Mouse (Mus musculus): Measurements from ENCODE around the gene Aldh9a1. TPM values are rescaled to one million over a fixed set of nuclear protein-coding genes. Genes with fewer than 3 reads are reported as not detected.
A peak's percentile ranks its signal among the peaks of the same experiment; 100 is the strongest.

Gene Aldh9a1
- polyA plus RNA-seq, 1 experiment from 2014 or later: 36.2 TPM

DNA sequence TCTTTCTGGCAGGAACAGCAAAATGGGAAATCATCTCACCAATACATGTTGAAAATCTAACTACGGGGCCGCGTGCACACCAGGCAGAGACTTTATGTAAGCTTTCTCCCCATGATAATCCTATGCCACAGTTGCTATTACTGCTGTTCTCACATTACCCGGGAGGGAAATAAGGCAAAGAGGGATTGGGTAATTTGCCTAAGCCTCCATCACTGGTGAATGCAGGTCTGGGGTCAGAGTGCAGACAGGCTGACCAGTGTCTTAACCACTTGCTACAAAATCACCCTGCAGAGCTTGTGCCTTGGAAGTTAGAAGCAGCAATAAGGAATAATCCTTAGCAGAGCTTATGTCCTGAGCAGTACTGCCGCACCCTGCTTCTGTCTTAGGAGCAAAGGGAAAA is 35.8 kb downstream of the Aldh9a1 start:
- Histone ChIP-seq H3K4me1 (replicated peaks; ENCODE audit: control insufficient read depth, insufficient read depth, low read length) (no peaks in the 10 kb centered on the region), H3K27me3 (ENCODE audit: control insufficient read depth, insufficient read depth, low read length) (no peaks in the 10 kb centered on the region), H3K9ac (ENCODE audit: low read depth, low read length) (no peak overlapping the region), H3K36me3 (ENCODE audit: control insufficient read depth, insufficient read depth, low read length) (no peaks in the 10 kb centered on the region), H3K4me2 (replicated peaks; ENCODE audit: low read depth, low read length) (no peak overlapping the region), H3K9me3 (ENCODE audit: control insufficient read depth, low read length) (no peaks in the 10 kb centered on the region), H3K27ac (ENCODE audit: low read depth, low read length) (no peak overlapping the region), H3K4me3 (ENCODE audit: low read depth, low read length) (no peak overlapping the region)
- DNase-seq (ENCODE audit: low spot score): no peak
- WGBS: 75% methylated on average over 5 of the region's 5 CpGs
- ATAC-seq (ENCODE audit: low FRiP score): no peak

- H3K27me3 ChIP-seq (ENCODE audit: control insufficient read depth, insufficient read depth, low read length): no peaks in the 10 kb centered on the region
- no peak overlapping the region for H3K9ac ChIP-seq (ENCODE audit: low read depth, low read length)
- H3K27ac ChIP-seq (ENCODE audit: low read depth, low read length): no peak overlapping the region
- no peak overlapping the region for H3K4me2 ChIP-seq (replicated peaks; ENCODE audit: low read depth, low read length)
- H3K4me1 ChIP-seq (replicated peaks; ENCODE audit: control insufficient read depth, insufficient read depth, low read length): no peaks in the 10 kb centered on the region
- no peaks in the 10 kb centered on the region for H3K36me3 ChIP-seq (ENCODE audit: control insufficient read depth, insufficient read depth, low read length)
- ATAC-seq (ENCODE audit: low FRiP score) (no peak), DNase-seq (ENCODE audit: low spot score) (no peak)
- H3K9me3 ChIP-seq (ENCODE audit: control insufficient read depth, low read length): no peaks in the 10 kb centered on the region
- no peak overlapping the region for H3K4me3 ChIP-seq (ENCODE audit: low read depth, low read length)
- WGBS: 35% methylated on average over 2 of the region's 2 CpGs
These were observed 36.7 kb downstream of the Aldh9a1 start for GRCm38 (mm10) chr1:167386466-167386865.

DNA sequence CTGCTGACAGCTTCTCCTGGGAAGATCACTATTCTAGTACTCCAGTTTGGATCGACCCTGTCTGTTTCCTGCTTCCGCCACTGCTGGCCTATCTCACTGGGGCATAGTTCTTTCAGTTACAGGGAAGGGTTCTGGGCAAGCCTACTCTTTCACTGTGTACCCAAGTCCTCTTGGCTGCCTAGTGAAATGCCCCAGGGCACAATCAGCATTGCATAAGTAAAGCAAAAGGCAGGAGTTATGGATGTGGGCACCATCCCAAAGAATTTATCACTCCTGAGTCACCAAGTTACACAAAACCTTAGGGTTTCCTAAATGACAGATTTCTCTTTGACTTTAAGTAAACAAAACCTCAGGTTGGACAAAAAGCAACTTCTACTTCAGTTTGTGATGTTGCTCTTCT is 37.5 kb downstream of the Aldh9a1 start:
- no peaks in the 10 kb centered on the region for H3K36me3 ChIP-seq (ENCODE audit: control insufficient read depth, insufficient read depth, low read length)
- no peak for ATAC-seq (ENCODE audit: low FRiP score)
- 88% methylated on average over 2 of the region's 2 CpGs for WGBS

DNA sequence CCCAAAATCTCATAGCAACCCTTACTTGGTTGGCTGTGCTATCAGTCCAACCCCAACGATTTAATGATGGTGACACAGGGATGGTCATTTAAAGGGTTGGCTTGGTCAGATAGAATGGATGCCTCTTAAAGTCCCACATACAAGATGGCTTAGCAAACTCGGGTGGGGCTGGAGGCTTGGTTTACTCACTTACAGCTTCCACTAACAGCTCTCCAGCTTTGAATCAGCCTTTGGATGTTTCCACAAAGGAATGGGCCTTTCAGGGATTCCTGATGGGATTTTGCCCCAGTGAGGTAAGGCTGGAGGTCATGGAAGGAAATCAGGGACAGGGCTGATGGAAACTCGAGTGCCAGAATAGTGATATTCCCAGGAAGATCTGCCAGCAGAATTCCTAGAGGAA is 38.0 kb downstream of the Aldh9a1 start:
- H3K36me3 ChIP-seq (ENCODE audit: control insufficient read depth, insufficient read depth, low read length): no peaks in the 10 kb centered on the region
- no peak overlapping the region for H3K27ac ChIP-seq (ENCODE audit: low read depth, low read length)
- H3K9me3 ChIP-seq (ENCODE audit: control insufficient read depth, low read length): no peaks in the 10 kb centered on the region
- no peaks in the 10 kb centered on the region; the same call in 1 of the 2 replicates for H3K4me1 ChIP-seq (replicated peaks; ENCODE audit: control insufficient read depth, insufficient read depth, low read length)
- WGBS: 78% methylated on average over 3 of the region's 3 CpGs
- no peak overlapping the region for H3K9ac ChIP-seq (ENCODE audit: low read depth, low read length)
- H3K4me2 ChIP-seq (replicated peaks; ENCODE audit: low read depth, low read length): no peak overlapping the region
- no peak overlapping the region for H3K4me3 ChIP-seq (ENCODE audit: low read depth, low read length)
- ATAC-seq (ENCODE audit: low FRiP score): no peak
- no peak for DNase-seq (ENCODE audit: low spot score)
- peaks cover 4% of the 10 kb centered on the region; the same call in 1 of the 2 replicates for H3K27me3 ChIP-seq (ENCODE audit: control insufficient read depth, insufficient read depth, low read length)

More for the DNA sequence above, 37.5 kb downstream of the Aldh9a1 start:
- H3K27me3 ChIP-seq (ENCODE audit: control insufficient read depth, insufficient read depth, low read length): no peaks in the 10 kb centered on the region
- no peaks in the 10 kb centered on the region for H3K4me1 ChIP-seq (replicated peaks; ENCODE audit: control insufficient read depth, insufficient read depth, low read length)
- no peak overlapping the region for H3K4me2 ChIP-seq (replicated peaks; ENCODE audit: low read depth, low read length)
- no peaks in the 10 kb centered on the region for H3K9me3 ChIP-seq (ENCODE audit: control insufficient read depth, low read length)
- no peak overlapping the region for H3K9ac ChIP-seq (ENCODE audit: low read depth, low read length)
- DNase-seq (ENCODE audit: low spot score): no peak
- no peak overlapping the region for H3K4me3 ChIP-seq (ENCODE audit: low read depth, low read length)
- H3K27ac ChIP-seq (ENCODE audit: low read depth, low read length): no peak overlapping the region

DNA sequence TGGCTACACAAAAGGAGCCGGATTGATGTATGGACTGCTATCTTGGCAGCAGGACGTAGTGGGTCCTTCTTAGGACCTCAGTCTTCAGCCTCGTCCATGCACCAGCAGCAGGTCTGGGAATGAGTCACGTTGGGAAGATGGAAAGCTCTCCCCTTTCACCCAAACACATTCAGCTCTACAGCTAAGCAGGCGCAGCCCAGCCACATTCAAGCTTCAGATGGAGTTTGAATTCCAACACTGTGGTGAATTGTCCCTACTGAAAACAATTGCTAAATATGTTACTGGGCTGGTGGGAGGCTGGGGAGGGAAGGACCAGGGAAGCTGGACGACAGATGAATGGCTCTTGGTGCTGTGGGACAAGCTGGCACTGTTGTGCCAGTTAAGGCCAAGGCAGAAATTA is 38.8 kb downstream of the Aldh9a1 start:
- ATAC-seq (ENCODE audit: low FRiP score) (no peak), DNase-seq (ENCODE audit: low spot score) (no peak)
- H3K4me1 ChIP-seq (replicated peaks; ENCODE audit: control insufficient read depth, insufficient read depth, low read length): no peaks in the 10 kb centered on the region; the same call in 1 of the 2 replicates
- H3K9ac ChIP-seq (ENCODE audit: low read depth, low read length): no peak overlapping the region
- H3K27ac ChIP-seq (ENCODE audit: low read depth, low read length): no peak overlapping the region
- 80% methylated on average over 6 of the region's 6 CpGs for WGBS
- H3K27me3 ChIP-seq (ENCODE audit: control insufficient read depth, insufficient read depth, low read length): peaks cover 4% of the 10 kb centered on the region; the same call in 1 of the 2 replicates
- no peak overlapping the region for H3K4me2 ChIP-seq (replicated peaks; ENCODE audit: low read depth, low read length)
- no peaks in the 10 kb centered on the region for H3K9me3 ChIP-seq (ENCODE audit: control insufficient read depth, low read length)
- no peaks in the 10 kb centered on the region for H3K36me3 ChIP-seq (ENCODE audit: control insufficient read depth, insufficient read depth, low read length)
- no peak overlapping the region for H3K4me3 ChIP-seq (ENCODE audit: low read depth, low read length)

DNA sequence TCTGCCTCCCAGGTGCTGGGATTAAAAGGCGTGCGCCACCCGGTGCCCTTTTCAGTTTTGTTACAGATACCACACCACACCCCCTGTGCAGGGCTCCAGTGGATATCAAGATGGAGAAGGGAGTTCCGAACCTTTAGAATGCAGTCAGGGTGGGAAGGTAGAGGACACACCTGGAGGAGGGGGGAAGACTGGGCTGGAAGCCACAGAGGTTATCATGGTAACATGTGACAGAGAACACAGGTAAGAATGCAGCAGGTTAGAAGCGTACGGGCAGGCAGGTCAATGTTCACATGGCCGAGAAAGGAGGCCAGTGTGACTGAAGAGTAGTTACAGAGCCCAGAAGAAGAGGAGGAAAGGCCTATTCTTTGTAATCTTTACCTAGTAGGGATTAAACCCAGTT is 39.8 kb downstream of the Aldh9a1 start:
- no peak overlapping the region for H3K27ac ChIP-seq (ENCODE audit: low read depth, low read length)

GRCm38 (mm10) chr1:167390381-167390780 is 40.6 kb downstream of the Aldh9a1 start:
- Histone ChIP-seq H3K36me3 (ENCODE audit: control insufficient read depth, insufficient read depth, low read length) (no peaks in the 10 kb centered on the region), H3K4me3 (ENCODE audit: low read depth, low read length) (no peak overlapping the region), H3K4me2 (replicated peaks; ENCODE audit: low read depth, low read length) (no peak overlapping the region), H3K27me3 (ENCODE audit: control insufficient read depth, insufficient read depth, low read length) (peaks cover 4% of the 10 kb centered on the region; the same call in 1 of the 2 replicates), H3K4me1 (replicated peaks; ENCODE audit: control insufficient read depth, insufficient read depth, low read length) (peaks cover 2% of the 10 kb centered on the region; the same call in 1 of the 2 replicates), H3K27ac (ENCODE audit: low read depth, low read length) (no peak overlapping the region), H3K9me3 (ENCODE audit: control insufficient read depth, low read length) (no peaks in the 10 kb centered on the region), H3K9ac (ENCODE audit: low read depth, low read length) (no peak overlapping the region)
- 77% methylated on average over 4 of the region's 4 CpGs for WGBS
- DNase-seq (ENCODE audit: low spot score): no peak
- ATAC-seq (ENCODE audit: low FRiP score): no peak

More for the DNA sequence above, 39.8 kb downstream of the Aldh9a1 start:
- 90% methylated on average over 7 of the region's 7 CpGs for WGBS
- Histone ChIP-seq H3K4me1 (replicated peaks; ENCODE audit: control insufficient read depth, insufficient read depth, low read length) (peaks cover under 1% of the 10 kb centered on the region; the same call in 1 of the 2 replicates), H3K9ac (ENCODE audit: low read depth, low read length) (no peak overlapping the region), H3K4me3 (ENCODE audit: low read depth, low read length) (no peak overlapping the region), H3K9me3 (ENCODE audit: control insufficient read depth, low read length) (no peaks in the 10 kb centered on the region), H3K4me2 (replicated peaks; ENCODE audit: low read depth, low read length) (no peak overlapping the region), H3K27me3 (ENCODE audit: control insufficient read depth, insufficient read depth, low read length) (peaks cover 4% of the 10 kb centered on the region; the same call in 1 of the 2 replicates), H3K36me3 (ENCODE audit: control insufficient read depth, insufficient read depth, low read length) (no peaks in the 10 kb centered on the region)
- no peak for ATAC-seq (ENCODE audit: low FRiP score)
- DNase-seq (ENCODE audit: low spot score): no peak

DNA sequence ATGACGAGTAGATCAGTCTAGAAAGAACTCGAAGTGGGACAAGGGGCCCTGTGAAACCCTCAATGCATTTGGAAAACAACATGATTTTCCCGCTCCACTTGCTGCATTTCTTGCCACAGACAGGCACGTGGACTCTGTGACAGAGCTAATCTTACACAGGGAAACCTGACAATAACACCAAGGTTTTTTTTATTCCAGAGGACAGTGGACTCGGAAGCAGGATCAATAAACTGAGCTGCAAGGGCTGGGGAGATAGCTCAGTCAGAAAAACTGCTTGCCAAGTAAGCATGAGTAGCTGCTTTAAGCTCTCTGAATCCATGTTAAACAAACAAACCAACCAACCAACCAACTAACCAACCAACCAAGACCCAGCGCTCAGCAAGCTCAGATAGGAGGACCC is 41.5 kb downstream of the Aldh9a1 start:
- WGBS: 80% methylated on average over 6 of the region's 6 CpGs
- ATAC-seq (ENCODE audit: low FRiP score) (no peak), DNase-seq (ENCODE audit: low spot score) (no peak)
- Histone ChIP-seq H3K27ac (ENCODE audit: low read depth, low read length) (no peak overlapping the region), H3K4me3 (ENCODE audit: low read depth, low read length) (no peak overlapping the region), H3K9ac (ENCODE audit: low read depth, low read length) (no peak overlapping the region), H3K9me3 (ENCODE audit: control insufficient read depth, low read length) (no peaks in the 10 kb centered on the region), H3K27me3 (ENCODE audit: control insufficient read depth, insufficient read depth, low read length) (peaks cover 4% of the 10 kb centered on the region; the same call in 1 of the 2 replicates), H3K4me2 (replicated peaks; ENCODE audit: low read depth, low read length) (no peak overlapping the region), H3K36me3 (ENCODE audit: control insufficient read depth, insufficient read depth, low read length) (no peaks in the 10 kb centered on the region), H3K4me1 (replicated peaks; ENCODE audit: control insufficient read depth, insufficient read depth, low read length) (peaks cover 2% of the 10 kb centered on the region; the same call in 1 of the 2 replicates)

GRCm38 (mm10) chr1:167392031-167392640 is 42.3 kb downstream of the Aldh9a1 start:
- 62% methylated on average over 2 of the region's 2 CpGs for WGBS
- DNase-seq (ENCODE audit: low spot score): no peak
- H3K27ac ChIP-seq (ENCODE audit: low read depth, low read length): no peak overlapping the region
- peaks cover 4% of the 10 kb centered on the region; the same call in 1 of the 2 replicates for H3K27me3 ChIP-seq (ENCODE audit: control insufficient read depth, insufficient read depth, low read length)
- H3K4me1 ChIP-seq (replicated peaks; ENCODE audit: control insufficient read depth, insufficient read depth, low read length): peaks cover 2% of the 10 kb centered on the region; the same call in 1 of the 2 replicates
- no peak for ATAC-seq (ENCODE audit: low FRiP score)
- H3K4me3 ChIP-seq (ENCODE audit: low read depth, low read length): no peak overlapping the region
- peak overlapping the region; percentile 80; the same call in 1 of the 2 replicates for H3K4me2 ChIP-seq (replicated peaks; ENCODE audit: low read depth, low read length)
- no peaks in the 10 kb centered on the region for H3K36me3 ChIP-seq (ENCODE audit: control insufficient read depth, insufficient read depth, low read length)
- 0 out of 2 replicates have a peak overlapping the region, but pooled peaks have one; percentile 62 for H3K9ac ChIP-seq (ENCODE audit: low read depth, low read length)
- no peaks in the 10 kb centered on the region for H3K9me3 ChIP-seq (ENCODE audit: control insufficient read depth, low read length)

Measured in hindbrain, embryonic 11.5 days (tissue).